Mouse (Mus musculus) cerebellum, adult 11-12 months (tissue): ENCODE data around the gene Pard3.

Experiments used
- DNase-seq: peaks from one replicate; pipeline ENCODE4 v3.0.0; 2022

Gene Pard3

DNA sequence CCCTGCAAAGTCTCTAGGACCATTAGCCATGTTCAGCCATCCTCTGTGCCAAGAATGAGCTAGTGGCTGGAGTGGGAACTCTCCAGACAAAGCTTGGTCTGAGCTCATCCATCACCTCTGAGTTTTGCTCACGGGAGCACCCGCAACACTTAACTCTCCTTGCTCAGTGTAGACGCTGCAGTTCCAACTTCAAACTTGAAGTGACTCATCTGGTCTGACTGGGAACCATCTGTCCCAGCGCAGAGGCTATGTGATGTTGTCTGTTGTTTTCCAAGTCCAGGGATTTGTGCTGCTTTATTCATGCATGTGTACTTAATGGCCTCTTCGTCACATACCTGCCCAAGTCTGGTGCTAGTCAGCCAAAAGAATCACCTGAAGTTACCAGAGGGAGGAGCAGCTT is 505.5 kb downstream of the Pard3 start:
- no peak for DNase-seq

DNA sequence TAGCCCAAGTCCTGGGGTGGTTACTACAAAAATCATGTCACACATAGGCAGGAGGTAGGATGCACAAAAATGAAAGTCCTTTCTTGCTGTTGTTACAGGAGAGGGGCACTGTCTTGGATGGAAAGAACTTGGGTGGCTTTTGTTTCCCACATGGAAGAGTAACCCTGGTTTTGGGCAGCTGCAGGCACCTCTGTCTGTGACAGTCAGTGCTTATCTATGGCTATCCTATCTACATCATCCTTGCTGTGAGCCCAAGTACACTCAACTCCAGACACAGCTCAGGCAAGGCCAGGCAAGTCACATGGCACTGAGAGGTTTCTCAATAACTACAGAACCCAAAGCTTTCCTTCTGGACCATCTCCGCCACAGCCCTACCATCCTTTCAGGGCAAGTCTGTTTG is 506.8 kb downstream of the Pard3 start:
- DNase-seq, result no peak

DNA sequence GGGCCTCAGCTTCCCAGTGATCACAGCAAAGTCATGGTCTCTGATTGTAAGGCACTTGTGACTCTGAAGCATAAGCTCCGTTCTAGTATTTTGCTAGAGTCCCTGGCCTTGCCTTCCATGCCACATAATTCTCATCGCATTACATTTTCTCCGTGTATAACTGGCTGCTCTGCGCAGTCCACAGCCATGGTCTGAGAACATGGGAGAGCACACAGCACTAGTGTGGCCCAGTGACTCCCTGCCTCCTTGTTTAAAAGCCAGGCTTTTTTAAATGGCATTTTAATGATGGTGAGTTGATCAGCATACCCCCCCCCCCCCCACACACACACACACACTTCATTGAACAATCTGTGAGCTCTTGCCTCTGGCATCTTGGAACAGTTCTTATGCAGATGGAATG is 508.8 kb downstream of the Pard3 start:
- DNase-seq, result no peak

DNA sequence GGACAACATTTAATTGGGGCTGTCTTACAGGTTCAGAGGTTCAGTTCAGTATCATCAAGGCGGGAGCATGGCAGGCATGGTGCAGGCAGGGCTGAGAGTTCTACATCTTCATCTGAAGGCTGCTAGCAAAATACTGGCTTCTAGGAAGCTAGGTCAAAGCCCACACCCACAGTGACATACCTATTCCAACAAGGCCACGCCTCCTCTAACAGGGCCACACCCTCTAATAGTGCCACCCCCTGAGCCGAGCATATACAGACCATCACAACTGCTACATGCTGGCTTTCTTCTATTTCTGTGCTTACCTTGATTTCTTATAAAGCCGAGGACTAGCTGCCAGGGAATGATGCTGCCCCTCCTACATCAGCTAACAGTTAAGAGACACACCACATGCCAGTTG is 513.0 kb downstream of the Pard3 start:
- DNase-seq, result no peak

DNA sequence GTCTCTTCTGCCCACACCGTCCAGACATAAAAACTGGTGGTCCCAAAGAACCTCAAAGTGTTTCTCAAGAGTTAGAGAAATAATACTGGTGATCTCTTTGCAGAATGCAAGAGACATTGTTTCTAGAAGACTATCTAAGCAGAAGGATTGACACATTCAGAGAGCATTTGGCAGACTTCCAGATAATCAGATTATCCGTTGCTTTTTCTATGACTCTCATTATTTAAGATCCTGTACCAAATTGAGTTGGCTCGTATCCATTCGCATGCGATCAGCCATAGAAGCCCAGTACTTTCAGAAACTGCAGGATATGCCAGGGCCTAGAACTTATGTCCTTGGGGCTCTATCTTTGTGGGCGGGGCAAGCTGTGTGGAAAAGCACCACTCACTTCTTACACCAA is 514.0 kb downstream of the Pard3 start:
- DNase-seq, result no peak

DNA sequence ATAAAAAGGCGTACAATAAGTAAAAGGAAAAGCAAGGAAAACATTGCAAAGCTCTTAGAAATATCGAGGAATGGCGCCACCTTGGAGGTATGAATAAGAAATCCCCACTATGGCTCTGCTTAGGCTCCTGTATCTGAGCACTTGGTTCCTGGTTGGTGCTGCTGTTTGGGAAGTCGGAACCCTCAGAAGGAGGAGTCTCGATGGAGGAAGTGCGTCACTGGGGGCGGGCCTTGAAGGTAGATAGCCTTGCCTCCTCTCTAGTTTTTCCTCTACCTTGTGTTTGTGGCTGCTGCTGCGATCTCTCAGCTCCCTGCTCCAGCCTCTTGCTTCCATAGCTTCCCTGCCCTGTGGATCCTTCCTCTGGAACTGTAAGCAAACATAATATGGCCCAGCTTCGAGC is 515.7 kb downstream of the Pard3 start:
- DNase-seq, result no peak

DNA sequence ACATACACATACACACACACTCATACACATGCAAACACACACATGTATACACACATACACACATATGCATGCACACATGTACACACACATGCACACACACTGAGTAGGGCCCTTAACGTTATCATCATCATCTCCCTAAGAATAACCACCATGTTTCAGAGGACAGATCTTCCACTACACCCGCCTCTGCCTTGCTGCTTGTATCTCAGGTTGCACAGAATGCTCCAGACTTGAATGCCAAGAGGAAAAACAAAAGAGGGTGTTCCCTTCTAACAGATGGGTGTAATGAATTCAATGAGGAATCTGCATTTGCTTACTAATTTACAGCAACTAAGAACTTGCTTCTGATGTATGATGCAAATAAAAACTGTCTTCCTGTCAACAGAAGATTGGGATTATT is 519.7 kb downstream of the Pard3 start:
- no peak for DNase-seq

DNA sequence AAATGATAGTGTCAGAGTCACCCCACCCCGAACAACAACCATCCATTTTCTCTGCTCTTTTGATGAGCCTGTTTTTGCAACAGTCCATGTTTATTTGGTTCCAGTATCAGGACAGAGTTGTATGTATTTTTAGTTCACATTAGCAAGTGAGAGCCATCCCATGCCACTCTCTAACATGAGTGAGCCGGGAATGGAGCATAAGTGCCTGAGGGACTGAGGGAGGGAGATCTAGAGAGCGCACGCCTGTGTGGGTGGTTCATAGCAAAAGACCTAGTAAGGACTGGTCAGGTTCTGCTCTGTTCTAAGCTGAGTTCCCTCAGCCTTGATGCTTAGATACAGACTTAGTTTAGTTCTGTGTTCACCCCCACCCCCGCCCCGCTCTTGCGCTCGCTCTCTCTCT is 521.9 kb downstream of the Pard3 start:
- no peak for DNase-seq

DNA sequence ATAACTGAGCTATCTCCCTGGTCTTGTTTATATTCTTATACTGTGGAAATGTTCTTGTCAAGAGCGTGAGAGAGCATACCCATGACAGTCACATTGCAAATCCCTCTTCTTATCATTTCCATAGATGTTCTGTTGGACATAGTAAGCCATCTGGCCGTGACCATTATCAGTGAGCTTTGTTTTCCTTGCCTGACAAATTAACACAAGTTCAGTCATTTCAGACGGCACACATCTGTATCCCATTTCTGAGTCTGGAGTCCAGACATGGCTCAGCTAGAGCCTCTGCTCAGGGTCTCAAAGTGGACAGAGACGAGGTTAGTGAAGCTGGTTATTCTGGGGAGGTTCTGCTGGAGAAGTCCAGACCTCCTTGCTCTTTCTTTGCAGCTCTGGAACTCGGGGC is 523.0 kb downstream of the Pard3 start:
- no peak for DNase-seq

DNA sequence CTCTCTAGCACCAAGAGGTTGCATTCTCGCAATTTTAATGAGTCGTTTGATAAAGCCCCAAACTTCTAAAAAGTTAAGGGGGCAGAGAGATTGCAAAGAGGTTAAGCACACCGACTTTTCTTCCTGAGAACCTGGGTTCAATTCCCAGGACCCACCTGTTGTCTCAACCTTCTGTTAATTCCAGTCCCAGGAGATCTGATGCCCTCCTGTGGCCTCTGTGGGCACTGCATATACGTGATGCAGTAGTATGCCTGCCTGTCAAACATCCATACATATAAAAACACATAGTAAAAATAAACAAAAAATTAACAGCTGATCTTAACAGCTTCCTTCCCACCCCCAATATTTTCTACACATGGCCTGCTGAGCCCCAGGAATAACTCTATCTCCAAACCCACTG is 524.6 kb downstream of the Pard3 start:
- peak; percentile 9 for DNase-seq

DNA sequence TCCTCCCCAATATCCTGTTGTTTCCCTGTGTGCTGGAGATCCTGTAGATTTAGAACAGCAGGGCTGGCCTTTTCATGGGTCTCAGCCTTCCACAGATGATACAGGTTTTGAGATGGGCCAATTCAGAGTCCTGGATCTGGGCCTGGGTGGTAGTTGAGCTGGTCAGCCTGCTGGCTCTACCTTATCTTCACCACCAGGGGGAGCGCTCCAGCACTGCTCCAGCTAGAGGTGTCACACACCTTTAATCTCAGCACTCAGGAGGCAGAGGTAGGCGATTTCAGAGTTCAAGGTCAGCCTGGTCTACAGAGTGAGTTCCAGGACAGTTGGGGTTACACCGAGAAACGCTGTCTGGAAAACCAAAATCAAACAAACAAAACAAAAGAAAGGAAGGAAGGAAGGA is 525.6 kb downstream of the Pard3 start:
- DNase-seq, result peak; percentile 6

DNA sequence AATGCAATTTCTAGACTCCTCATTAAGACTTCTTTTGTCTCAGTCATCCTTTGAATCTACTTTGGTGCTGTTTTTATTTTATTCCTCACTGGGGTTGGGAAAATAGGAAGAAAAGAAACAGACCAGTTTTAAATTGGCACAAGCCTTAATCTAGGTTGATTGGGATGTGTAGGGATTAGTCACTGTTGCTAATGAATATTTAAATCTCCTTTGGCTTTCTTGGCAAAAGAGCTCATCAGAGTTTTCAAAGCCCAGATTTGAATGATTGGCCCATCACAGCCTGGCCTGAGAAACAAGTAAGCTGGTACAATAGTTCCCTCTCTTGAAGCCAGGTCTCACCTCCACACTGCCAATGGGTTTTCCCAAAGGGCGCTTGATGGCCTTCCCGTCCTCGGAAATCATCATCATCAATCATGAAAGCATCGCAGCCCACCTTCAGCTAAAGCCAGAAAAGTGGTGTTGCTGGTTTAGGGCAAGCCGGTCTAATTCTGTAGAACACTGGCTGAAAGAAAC is 527.0 kb downstream of the Pard3 start:
- DNase-seq, result no peak

DNA sequence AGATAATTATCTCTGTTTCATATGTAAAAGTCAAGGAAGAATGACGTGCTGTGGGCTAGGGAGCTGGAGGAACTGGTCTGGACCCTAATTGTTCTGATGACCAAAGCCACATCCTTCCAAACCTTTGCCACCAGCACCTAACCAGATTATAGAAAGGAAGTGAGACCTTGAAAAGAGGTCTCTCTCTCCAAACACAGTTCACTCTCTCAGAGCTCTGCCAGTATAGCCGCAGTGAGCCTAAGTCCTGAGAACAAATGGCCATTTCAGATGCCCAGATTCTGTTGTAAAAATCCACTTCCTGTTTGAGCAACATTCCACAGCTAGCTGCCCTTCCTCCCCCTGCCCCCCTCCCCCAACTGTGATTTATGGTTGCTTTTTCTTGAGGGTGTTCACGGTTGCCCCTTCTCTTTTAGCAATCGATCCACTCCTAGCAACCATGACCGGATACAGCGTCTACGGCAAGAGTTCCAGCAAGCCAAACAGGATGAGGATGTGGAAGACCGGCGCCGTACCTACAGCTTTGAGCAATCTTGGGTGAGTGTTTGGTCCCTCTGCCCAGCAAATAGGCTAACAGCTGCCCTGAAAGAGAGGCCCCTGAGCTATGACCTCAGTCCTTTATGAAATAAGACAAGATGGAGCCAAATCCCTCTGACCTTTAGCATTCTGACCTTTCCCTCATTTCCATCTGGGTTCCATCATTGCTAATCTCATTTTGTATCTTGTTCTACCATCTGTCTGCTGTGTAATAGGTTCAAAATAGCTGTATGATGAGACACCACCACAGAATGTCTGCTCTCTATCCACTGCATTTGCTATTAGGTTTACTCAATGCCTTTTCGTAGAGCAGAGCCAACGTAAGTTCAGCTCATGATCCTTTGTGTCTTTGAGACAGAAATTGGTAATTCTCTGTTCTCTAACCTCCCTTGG is 529.2 kb downstream of the Pard3 start:
- DNase-seq, result no peak

DNA sequence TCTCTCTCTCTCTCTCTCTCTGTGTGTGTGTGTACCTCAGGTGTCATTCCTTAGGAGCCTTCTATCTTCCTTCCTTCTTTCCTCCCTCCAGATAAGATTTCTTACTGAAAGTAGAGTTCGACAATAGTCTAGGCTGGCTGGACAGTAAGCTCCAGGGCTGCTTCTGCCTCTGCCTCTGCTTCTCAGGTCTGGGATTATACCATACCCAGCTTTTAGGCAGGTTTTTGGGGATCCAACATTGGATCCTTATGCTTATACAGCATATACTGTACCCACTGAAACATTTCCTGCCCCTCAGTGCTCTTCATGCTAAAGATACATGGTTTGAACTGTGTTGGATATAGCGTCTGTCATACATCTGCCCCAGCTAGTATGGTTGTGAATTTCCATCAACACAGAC is 536.9 kb downstream of the Pard3 start:
- no peak for DNase-seq

DNA sequence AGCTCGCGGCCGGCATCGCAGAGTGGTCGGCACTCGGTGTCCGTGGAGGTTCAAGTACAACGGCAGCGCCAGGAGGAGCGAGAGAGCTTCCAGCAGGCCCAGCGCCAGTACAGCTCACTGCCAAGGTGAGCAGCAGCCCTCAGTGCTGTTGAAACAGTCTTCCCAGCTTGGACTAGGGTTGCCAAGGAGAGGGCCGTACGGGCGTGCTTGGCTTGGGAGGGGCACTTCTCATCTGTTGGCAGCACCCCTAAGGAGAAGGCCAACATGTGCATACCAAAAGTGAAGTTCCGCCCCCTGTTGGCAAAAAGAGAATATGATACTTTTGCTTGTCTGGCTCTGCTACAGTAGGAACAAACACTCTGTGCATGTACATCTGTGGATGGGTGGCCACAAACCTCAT is 539.4 kb downstream of the Pard3 start:
- peak; percentile 54 for DNase-seq

DNA sequence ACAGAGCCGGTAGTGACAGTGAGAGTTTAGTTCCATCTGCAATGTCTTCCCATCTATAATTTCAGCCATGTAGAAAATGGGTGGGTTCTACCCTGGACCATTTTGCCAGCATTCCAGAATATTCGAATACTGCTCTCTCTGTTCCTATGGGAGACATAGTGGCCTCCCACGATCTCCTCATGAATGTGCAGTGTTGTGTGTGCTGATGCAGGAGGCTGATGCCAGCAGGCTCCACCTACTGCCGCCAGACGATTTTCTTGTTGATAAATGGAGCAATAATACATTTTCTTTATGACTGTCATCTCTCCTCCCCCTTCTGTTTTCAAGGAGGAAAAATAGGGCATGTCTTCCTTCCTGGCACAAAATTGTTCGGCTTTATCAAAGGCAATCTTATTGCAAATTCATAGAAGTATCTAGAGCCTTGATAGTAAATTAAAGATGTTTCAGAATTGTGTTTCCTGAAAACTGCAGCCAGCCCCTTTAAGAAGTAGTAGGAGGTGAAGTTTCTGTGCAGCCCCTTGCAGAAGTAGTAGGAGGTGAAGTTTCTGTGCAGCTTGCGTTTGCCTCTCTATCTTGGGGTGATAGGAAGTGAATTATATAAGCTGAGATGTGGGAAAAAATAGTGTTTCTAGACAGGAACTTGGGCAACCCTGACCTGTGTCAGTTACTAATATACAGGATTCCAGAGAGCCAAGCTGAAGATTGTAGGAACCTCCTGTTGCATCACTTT is 545.0 kb downstream of the Pard3 start:
- no peak for DNase-seq

DNA sequence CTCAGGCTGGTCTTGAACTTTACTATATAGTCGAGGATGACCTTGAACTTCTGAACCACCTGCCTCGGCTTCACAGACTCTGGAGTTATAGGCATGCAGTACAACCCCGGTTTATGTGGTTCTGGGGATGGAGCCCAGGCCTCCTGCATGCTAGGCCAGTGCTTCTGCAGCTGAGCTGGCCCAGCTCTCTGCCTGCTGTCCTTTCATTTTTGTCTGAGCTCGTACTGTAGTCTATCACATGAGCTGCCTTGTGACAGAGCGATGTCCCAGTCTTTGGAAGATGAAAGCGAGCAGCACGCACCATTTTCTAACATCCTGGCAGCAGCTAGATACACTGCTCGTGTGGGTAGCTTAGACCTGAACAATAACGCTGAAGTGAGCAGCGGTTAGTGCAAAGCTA is 545.6 kb downstream of the Pard3 start:
- peak; percentile 11 for DNase-seq

DNA sequence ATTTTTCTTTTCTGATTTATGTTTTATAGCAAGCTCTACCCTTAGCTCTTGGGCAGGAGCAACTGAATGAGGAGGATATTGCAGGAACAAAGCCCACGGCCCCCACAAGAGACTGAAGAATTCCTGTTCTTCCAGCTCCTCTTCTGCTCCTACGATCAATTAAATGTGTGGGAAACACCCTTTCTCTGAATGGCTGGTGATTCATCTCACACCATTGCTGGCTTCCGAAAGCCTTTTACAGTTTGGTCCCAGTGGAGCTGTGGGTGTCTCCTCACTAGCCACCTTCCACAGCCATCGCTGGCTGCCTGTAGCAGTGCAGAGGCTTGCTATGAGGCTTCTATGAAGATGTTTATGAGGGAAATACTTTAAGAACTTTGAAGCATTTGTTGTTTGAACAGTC is 550.5 kb downstream of the Pard3 start:
- DNase-seq, result no peak

DNA sequence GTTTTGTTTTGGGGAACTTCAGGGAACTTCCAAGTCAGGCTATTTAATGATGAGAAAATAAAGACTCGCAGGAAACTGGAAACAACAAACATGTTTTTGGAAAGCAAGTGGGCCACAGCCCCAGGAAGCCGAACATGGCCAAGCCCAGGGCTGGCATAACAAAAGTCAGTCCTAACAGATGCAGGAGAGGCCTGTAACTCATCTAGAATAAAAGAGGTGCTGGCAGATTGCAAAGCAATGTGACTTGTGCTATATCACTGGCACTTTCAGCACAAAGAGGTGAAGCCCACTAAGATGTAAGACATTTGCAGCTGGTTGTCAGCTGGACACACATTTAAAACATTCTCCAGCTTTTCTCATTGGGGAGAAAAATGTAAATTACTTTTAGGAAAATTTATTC is 553.0 kb downstream of the Pard3 start:
- no peak for DNase-seq

DNA sequence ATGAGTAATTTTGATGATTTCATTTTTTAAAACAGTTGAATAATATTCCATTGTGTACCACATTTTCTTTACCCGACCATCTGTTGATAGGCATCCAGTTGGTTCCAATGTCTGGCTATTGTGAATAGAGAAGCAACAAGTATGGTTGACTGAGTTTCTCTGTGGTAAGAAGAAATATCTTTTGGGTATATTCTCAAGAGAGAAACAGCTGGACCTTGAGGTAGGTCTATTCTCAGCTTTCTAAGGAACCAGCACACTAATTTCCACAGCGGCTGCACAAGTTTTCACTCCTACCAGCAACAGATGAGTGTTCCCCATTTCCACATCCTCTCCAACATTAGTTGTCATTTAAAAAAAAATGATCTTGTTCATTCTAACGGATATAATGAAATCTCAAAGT is 558.4 kb downstream of the Pard3 start:
- no peak for DNase-seq

DNA sequence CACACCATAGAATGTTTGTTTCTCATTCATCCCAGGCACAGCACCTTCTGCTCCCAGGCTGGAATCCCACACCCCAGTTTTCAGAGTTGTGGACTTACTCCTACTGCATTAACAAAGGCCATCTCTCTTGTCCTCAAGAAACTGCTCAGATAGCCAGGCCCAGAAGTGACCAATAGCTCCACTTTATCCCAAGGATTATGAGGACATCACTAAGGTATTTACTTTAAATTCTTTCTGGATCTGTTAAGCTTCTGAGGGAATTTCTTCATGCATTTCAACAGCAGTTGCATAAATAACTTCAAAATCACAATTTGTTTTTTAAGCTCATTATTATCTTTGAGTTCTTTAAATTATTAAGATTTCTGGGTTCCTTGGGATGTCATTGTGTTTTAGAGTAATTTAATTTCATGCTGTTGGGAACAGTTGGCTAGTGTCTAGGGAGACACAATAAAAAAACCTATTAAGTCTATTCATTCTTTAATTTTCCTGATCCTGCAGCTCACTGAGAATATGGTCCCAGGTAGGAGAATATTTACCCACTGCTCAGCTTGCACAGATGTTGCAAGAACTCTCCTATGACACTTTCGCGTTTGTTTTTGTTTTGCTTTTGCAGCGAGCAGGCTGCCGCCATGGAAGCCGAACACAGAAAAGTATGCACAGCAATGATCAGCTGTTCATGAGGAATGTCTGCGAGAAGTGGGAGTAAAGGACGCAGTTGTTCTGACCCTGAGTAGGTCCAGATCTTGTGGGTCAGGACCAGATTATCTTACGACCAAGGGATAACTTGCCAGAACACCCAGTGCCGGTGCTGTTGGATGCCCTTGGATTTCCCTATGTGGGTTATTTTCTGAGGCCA is 574.8 kb downstream of the Pard3 start:
- no peak for DNase-seq

DNA sequence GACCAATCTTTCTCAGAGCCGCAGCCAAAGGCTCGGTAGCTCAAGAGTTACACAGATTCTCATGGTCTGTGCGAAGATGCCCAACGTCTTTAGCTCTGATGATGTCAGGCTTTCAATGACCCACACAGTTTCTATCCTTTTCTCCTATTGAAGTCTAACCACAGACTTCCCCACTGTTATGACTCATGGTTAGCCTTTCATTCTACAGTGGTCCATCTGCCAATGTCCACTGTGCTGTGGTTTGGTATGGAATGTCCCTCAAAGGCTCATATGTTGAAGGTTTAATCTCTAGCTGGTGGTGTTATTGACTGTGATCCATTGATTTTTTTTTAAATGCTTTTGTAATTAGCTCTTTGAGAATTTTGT is 575.4 kb downstream of the Pard3 start:
- DNase-seq, result no peak

DNA sequence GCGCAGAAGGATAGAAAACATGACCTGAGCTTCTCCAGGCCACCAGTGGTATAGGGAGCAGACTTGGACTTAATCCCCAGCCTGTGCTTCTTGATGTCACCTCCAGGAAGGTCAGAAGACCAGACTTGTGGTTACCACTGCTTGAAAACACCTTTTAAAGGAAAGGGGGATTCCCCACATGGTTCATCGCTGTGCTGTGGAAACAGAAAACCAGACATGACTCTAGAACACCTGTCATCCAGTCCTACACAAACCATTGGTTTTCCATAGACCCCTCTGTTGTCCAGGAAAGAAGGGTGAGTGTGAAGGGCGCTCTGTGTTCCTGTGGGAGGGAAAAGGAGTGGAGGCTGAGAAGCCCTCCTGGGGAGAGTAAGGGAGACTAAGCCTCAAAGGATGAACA is 591.9 kb downstream of the Pard3 start:
- DNase-seq, result no peak
